Mouse (Mus musculus) MEL (cell line): ENCODE measurements around the gene Cox4i1. TPM values are rescaled to one million over a fixed set of nuclear protein-coding genes. Genes with fewer than 3 reads are reported as not detected.
A peak's percentile ranks its signal among the peaks of the same experiment; 100 is the strongest.
"Not testable (repeated sequence)": the region's sequence is repeated elsewhere in the genome, so short reads cannot be mapped to it uniquely, and the experiment has no call there.

Experiments
- DNase-seq: peaks from one replicate; pipeline ENCODE4 v3.0.0; 2011; ENCODE audit warnings: low read depth, low spot score
- H3K27ac ChIP-seq: 2 replicates; pipeline ENCODE4 v1.5.1; 2012; ENCODE audit warnings: low read depth, mild to moderate bottlenecking, control low read depth, low read length, moderate library complexity; ENCODE audit not compliant: control insufficient read depth
- H3K27me3 ChIP-seq, 2 experiments: fragments of 150-350 bp in 1 of 2; sonication (generic) in 1 of 2; 2 replicates each; pipeline ENCODE4 v1.6.1; 2012; ENCODE audit warnings: low read length in 2 of 2, mild to moderate bottlenecking in 2 of 2, improper control_type of control experiment in 1 of 2, moderate library complexity in 1 of 2; ENCODE audit not compliant: insufficient read depth in 2 of 2, control insufficient read depth in 1 of 2
- H3K36me3 ChIP-seq, 2 experiments: 2 replicates each; pipeline ENCODE4 v1.6.1; 2012 to 2014; ENCODE audit warnings: low read length in 2 of 2, improper control_type of control experiment in 1 of 2, inconsistent platforms in 1 of 2, mild to moderate bottlenecking in 1 of 2; ENCODE audit not compliant: insufficient read depth in 2 of 2, control insufficient read depth in 1 of 2
- H3K4me1 ChIP-seq, 2 experiments: fragments of 150-350 bp in 1 of 2; sonication (generic) in 1 of 2; 2 replicates each; pipeline ENCODE4 v1.6.1; 2012; ENCODE audit warnings: low read length in 2 of 2, improper control_type of control experiment in 1 of 2, mild to moderate bottlenecking in 1 of 2; ENCODE audit not compliant: insufficient read depth in 2 of 2, control insufficient read depth in 1 of 2
- H3K4me3 ChIP-seq, 2 experiments: fragments of 150-350 bp in 1 of 2; sonication (generic) in 1 of 2; 2 replicates each; pipeline ENCODE4 v1.5.1; 2012; ENCODE audit warnings: low read depth in 2 of 2, low read length in 2 of 2, mild to moderate bottlenecking in 2 of 2, moderate library complexity in 2 of 2, control low read depth in 1 of 2, improper control_type of control experiment in 1 of 2; ENCODE audit not compliant: control insufficient read depth in 1 of 2, insufficient read depth in 1 of 2
- H3K79me2 ChIP-seq: 2 replicates; pipeline ENCODE4 v1.6.1; 2012; ENCODE audit warnings: mild to moderate bottlenecking, low read length, moderate library complexity; ENCODE audit not compliant: control insufficient read depth, poor library complexity, insufficient read depth
- H3K9ac ChIP-seq: 2 replicates; pipeline ENCODE4 v1.6.1; 2012; ENCODE audit warnings: low read depth, mild to moderate bottlenecking, control low read depth, low read length, moderate library complexity; ENCODE audit not compliant: control insufficient read depth, poor library complexity, severe bottlenecking
- H3K9me3 ChIP-seq: fragments of 150-350 bp; sonication (generic); replicated peaks from 2 replicates; pipeline ENCODE4 v1.6.1; 2012; ENCODE audit warnings: mild to moderate bottlenecking, low read length, improper control_type of control experiment, moderate library complexity; ENCODE audit not compliant: insufficient read depth
- CTCF ChIP-seq, 3 experiments: IDR thresholded peaks in 2 of 3; conservative IDR thresholded peaks in 1 of 3; 2 replicates each; pipeline ENCODE4 v1.5.1; 2011 to 2012; ENCODE audit warnings: low read length in 3 of 3, low read depth in 2 of 3, mild to moderate bottlenecking in 2 of 3, improper control_type of control experiment in 1 of 3, inconsistent platforms in 1 of 3, mixed read lengths in 1 of 3, moderate library complexity in 1 of 3; ENCODE audit not compliant: control insufficient read depth in 1 of 3, insufficient read depth in 1 of 3, poor library complexity in 1 of 3, severe bottlenecking in 1 of 3
- EP300 ChIP-seq, 2 experiments: IDR thresholded peaks; 2 replicates each; pipeline ENCODE4 v1.6.1; 2011; ENCODE audit warnings: improper control_type of control experiment in 2 of 2, low read length in 2 of 2, low read depth in 1 of 2, mild to moderate bottlenecking in 1 of 2
- GABPA ChIP-seq: IDR thresholded peaks from 2 replicates; pipeline ENCODE4 v1.6.1; 2012; ENCODE audit warnings: low read depth, mild to moderate bottlenecking, inconsistent platforms, low read length, improper control_type of control experiment, moderate library complexity
- GATA1 ChIP-seq: IDR thresholded peaks from 2 replicates; pipeline ENCODE4 v1.6.1; 2011; ENCODE audit warnings: low read depth, low read length, improper control_type of control experiment
- HCFC1 ChIP-seq: IDR thresholded peaks from 2 replicates; pipeline ENCODE4 v1.6.1; 2012; ENCODE audit warnings: low read depth, mild to moderate bottlenecking, inconsistent platforms, low read length, improper control_type of control experiment, moderate library complexity
- MAX ChIP-seq: IDR thresholded peaks from 2 replicates; pipeline ENCODE4 v1.6.1; 2011; ENCODE audit warnings: low read length, improper control_type of control experiment
- MAZ ChIP-seq: IDR thresholded peaks from 2 replicates; pipeline ENCODE4 v1.6.1; 2012; ENCODE audit warnings: low read depth, mild to moderate bottlenecking, inconsistent platforms, low read length, improper control_type of control experiment
- RAD21 ChIP-seq: IDR thresholded peaks from 2 replicates; pipeline ENCODE4 v1.6.1; 2011; ENCODE audit warnings: mild to moderate bottlenecking, low read depth, low read length, improper control_type of control experiment
- RCOR1 ChIP-seq: IDR thresholded peaks from 2 replicates; pipeline ENCODE4 v1.6.1; 2012; ENCODE audit warnings: low read depth, mild to moderate bottlenecking, inconsistent platforms, low read length, improper control_type of control experiment
- SIN3A ChIP-seq: IDR thresholded peaks from 2 replicates; pipeline ENCODE4 v1.6.1; 2012; ENCODE audit warnings: low read length, improper control_type of control experiment, inconsistent platforms
- SMC3 ChIP-seq: IDR thresholded peaks from 2 replicates; pipeline ENCODE4 v1.6.1; 2011; ENCODE audit warnings: low read depth, low read length, improper control_type of control experiment
- TAL1 ChIP-seq: IDR thresholded peaks from 2 replicates; pipeline ENCODE4 v1.6.1; 2012; ENCODE audit warnings: mild to moderate bottlenecking, inconsistent platforms, low read length, moderate library complexity, mixed read lengths
- TBP ChIP-seq: IDR thresholded peaks from 2 replicates; pipeline ENCODE4 v1.8.0; 2011; ENCODE audit warnings: low read depth, low read length, improper control_type of control experiment
- TCF12 ChIP-seq: IDR thresholded peaks from 2 replicates; pipeline ENCODE4 v1.6.1; 2014; ENCODE audit warnings: low read depth, mild to moderate bottlenecking, inconsistent platforms, low read length, improper control_type of control experiment, moderate library complexity
- USF2 ChIP-seq, 2 experiments: IDR thresholded peaks; 2 replicates each; pipeline ENCODE4 v1.6.1; 2011 to 2012; ENCODE audit warnings: improper control_type of control experiment in 2 of 2, low read length in 2 of 2, borderline replicate concordance in 1 of 2, inconsistent platforms in 1 of 2, low read depth in 1 of 2, mild to moderate bottlenecking in 1 of 2; ENCODE audit not compliant: insufficient read depth in 1 of 2
- ZNF384 ChIP-seq: IDR thresholded peaks from 2 replicates; pipeline ENCODE4 v1.6.1; 2012; ENCODE audit warnings: low read depth, mild to moderate bottlenecking, inconsistent platforms, low read length, improper control_type of control experiment
- polyA plus RNA-seq, 2 experiments: library from polyadenylated mRNA; stranded (reverse) in 1 of 2; unstranded in 1 of 2; fragments of >175 nt in 1 of 2; fragments of >200 nt in 1 of 2; gene quantifications; 2 replicates each; pipeline versions ENCODE4 v1.2.1 to v1.2.4; 2012; ENCODE audit warnings: low replicate concordance in 2 of 2, low read depth in 1 of 2; ENCODE audit not compliant: insufficient read length in 2 of 2, insufficient read depth in 1 of 2, missing spikeins in 1 of 2
- total RNA-seq: library from RNA; depleted of rRNA; stranded (reverse); fragments of 300-350 nt; gene quantifications from 2 replicates; pipeline ENCODE4 v1.2.3, GENCODE M21; 2012

Cox4i1 gene
- total and polyA plus RNA-seq, 3 experiments, result 1,011 to 2,173 (median 1,431) TPM

- DNase-seq, result peak; percentile 76
- Histone ChIP-seq H3K36me3 (peaks cover 0 to 5% of the 10 kb centered on the region in 2 experiments; a peak in 2 of 4 replicates), H3K79me2 (no peaks in the 10 kb centered on the region), H3K27me3 (no peaks in the 10 kb centered on the region), H3K4me1 (peaks cover 0 to 9% of the 10 kb centered on the region in 2 experiments; a peak in 2 of 4 replicates), H3K4me3 (no peak overlapping the region; a peak in 1 of 4 replicates), H3K27ac (no peak overlapping the region), H3K9ac (no peak overlapping the region), H3K9me3 (no peaks in the 10 kb centered on the region)
- TF ChIP-seq HCFC1 (0 out of 2 replicates have a peak, but pooled peaks have one; percentile 30), GABPA (no peak), MAZ (peak; percentile 41; the same call in 1 of the 2 replicates), TCF12 (0 out of 2 replicates have a peak, but pooled peaks have one; percentile 8), RCOR1 (no peak), MAX (peak; percentile 92), GATA1 (peak; percentile 80), ZNF384 (0 out of 2 replicates have a peak, but pooled peaks have one; percentile 2), EP300 (IDR thresholded peaks at IDR 0.05; ENCODE audit: low read depth in 1 of 2, low read length in 2 of 2) (peak in 1 of 2 experiments; percentile 24; a peak in 1 of 4 replicates), USF2 (IDR thresholded peaks at IDR 0.05; ENCODE audit: borderline replicate concordance in 1 of 2, insufficient read depth in 1 of 2, low read depth in 1 of 2, low read length in 2 of 2) (no peak), SIN3A (peak; percentile 52; the same call in 1 of the 2 replicates), TBP (no peak), TAL1 (0 out of 2 replicates have a peak, but pooled peaks have one; percentile 13)
Observed at GRCm38 (mm10) chr8:120679629-120680387, 11.8 kb downstream of the Cox4i1 start.

GRCm38 (mm10) chr8:120680405-120680804 is 12.4 kb downstream of the Cox4i1 start:
- not testable (repeated sequence) for H3K27me3 ChIP-seq, H3K9me3 ChIP-seq, H3K4me1 ChIP-seq, H3K4me3 ChIP-seq, H3K79me2 ChIP-seq, H3K36me3 ChIP-seq, H3K9ac ChIP-seq, H3K27ac ChIP-seq
- peak; percentile 32 for DNase-seq
- TF ChIP-seq SMC3 (peak; percentile 50), RAD21 (peak; percentile 49), CTCF (IDR thresholded peaks at IDR 0.05 in 2 of 3, conservative IDR thresholded peaks at IDR 0.05 in 1 of 3; ENCODE audit: control insufficient read depth in 1 of 3, insufficient read depth in 1 of 3, low read depth in 2 of 3, low read length in 3 of 3, poor library complexity in 1 of 3, severe bottlenecking in 1 of 3) (peak; percentile 30 to 73 (median 51))
